In genomic region chr8:90936840-90937239, GRCm38 (mm10) we compare ENCODE assay signal across 10 mouse cellular contexts.
DNase-seq lines count a peak whose midpoint lies in the region; ATAC-seq lines count a peak whose summit lies in the region.
"Had no signal": no experiment of that assay in that cellular context is flagged by ENCODE, and none has a peak within 500 bp of the region (broad histone marks: within the 10 kb centered on the region; RNA-seq: fewer than 3 reads in every experiment).

No protein-coding gene starts in this region.

- DNase-seq in kidney, adult 9 months, result peak; percentile 68
- DNase-seq in CD4-positive, CD25-positive, alpha-beta regulatory T cell, adult 2 months (ENCODE audit: low read depth, low spot score), result peak; percentile 77
- peak; percentile 63 for DNase-seq in NIH3T3 (ENCODE audit: low read depth)
- peak; percentile 26 for DNase-seq in kidney, postnatal 14 days
- no peak for DNase-seq in spleen, postnatal 10 days (ENCODE audit: low spot score in 2 of 2)
- DNase-seq in right cerebral cortex, postnatal 36 days (ENCODE audit: low spot score in 2 of 2), result no peak
- DNase-seq in layer of hippocampus, postnatal 14 days (ENCODE audit: low spot score in 2 of 2), result no peak

- H3K36me3 ChIP-seq in kidney, embryonic 15.5 days, result peaks cover 8% of the 10 kb centered on the region; the same call in 1 of the 2 replicates

- no peak overlapping the region for H3K9ac ChIP-seq in kidney, embryonic 15.5 days
- H3K9ac ChIP-seq: forebrain, embryonic 15.5 days had no signal

- H3K9me3 ChIP-seq in kidney, embryonic 15.5 days (replicated peaks), result no peaks in the 10 kb centered on the region
- H3K9me3 ChIP-seq: forebrain, embryonic 15.5 days; megakaryocyte, embryonic 14.5 days had no signal

- no peak for ATAC-seq in kidney, embryonic 15.5 days (replicated peaks; ENCODE audit: low FRiP score)
- ATAC-seq: forebrain, embryonic 15.5 days had no signal

- no peak overlapping the region for H3K4me3 ChIP-seq in kidney, embryonic 15.5 days (replicated peaks)
- H3K4me3 ChIP-seq: forebrain, embryonic 15.5 days; megakaryocyte, embryonic 14.5 days had no signal

- no peaks in the 10 kb centered on the region for H3K4me1 ChIP-seq in kidney, embryonic 15.5 days
- H3K4me1 ChIP-seq: forebrain, embryonic 15.5 days had no signal

- no peak overlapping the region for H3K27ac ChIP-seq in kidney, embryonic 15.5 days
- H3K27ac ChIP-seq: forebrain, embryonic 15.5 days had no signal

- no peaks in the 10 kb centered on the region for H3K27me3 ChIP-seq in kidney, embryonic 15.5 days
- H3K27me3 ChIP-seq: forebrain, embryonic 15.5 days; megakaryocyte, embryonic 14.5 days had no signal

- WGBS in kidney, embryonic 15.5 days, result 37% methylated on average over 1 of the region's 1 CpGs

- H3K4me2 ChIP-seq in kidney, embryonic 15.5 days, result no peak overlapping the region
- H3K4me2 ChIP-seq: forebrain, embryonic 15.5 days had no signal

Comparison
In these comparisons a context has a peak if more than half of its experiments do, and no peak if none do; other contexts are left out.
1. DNase-seq: peak in kidney, adult 9 months (single experiment), CD4-positive, CD25-positive, alpha-beta regulatory T cell, adult 2 months (single experiment), NIH3T3 (single experiment) and kidney, postnatal 14 days (single experiment); none in spleen, postnatal 10 days (0 of 2), right cerebral cortex, postnatal 36 days (0 of 2) and layer of hippocampus, postnatal 14 days (0 of 2).